Mouse (Mus musculus): ENCODE data around the gene Ncam1.

DNA sequence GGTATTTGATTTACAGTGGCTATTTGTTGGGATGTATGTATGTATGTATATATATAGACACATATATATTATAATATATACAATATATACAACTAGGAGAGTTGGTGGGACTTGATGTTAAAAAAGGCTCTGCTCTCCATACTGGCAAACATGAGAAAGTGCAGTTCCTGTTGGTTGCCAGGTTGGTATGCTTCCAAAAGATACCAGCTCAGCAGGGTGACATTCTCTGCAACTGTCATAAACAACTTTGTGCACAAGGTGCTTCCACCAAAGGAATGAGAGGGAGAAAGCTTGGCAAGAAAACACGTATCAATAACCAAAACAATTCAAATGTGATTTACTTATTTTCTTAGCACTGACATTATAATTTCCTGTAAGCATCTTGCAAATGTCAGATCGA lies 232.9 kb downstream of the Ncam1 start:
- TF ChIP-seq CTCF (IDR thresholded peaks at IDR 0.05): no peak
- no peak for TF ChIP-seq EP300 (IDR thresholded peaks at IDR 0.05; ENCODE audit: insufficient read depth, low read depth, low read length)
- no peak for TF ChIP-seq POLR2A (IDR thresholded peaks at IDR 0.05; ENCODE audit: insufficient read depth, low read depth, low read length)

Measured in heart, adult 2 months (tissue).